ENCODE assay signal across 9 mouse cellular contexts in the genomic region with DNA sequence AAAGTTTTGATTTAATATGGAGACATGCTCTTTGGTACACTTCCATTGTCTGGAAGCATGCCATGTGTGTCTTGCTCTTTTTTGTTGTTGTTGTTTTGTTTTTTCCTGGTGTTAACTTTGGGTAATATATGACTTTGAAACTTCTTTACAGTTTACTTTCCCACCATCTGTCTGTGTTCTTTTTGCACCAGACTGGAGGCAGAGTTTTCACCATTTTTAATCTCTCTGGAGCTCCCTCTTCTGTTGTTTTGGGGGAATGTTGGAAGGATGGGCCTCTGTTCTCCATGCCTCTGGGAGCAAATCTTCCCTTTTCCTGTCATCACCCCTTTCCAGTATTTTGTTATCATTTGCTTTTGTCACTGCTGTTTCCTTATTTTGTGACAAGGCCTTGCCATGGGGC.
DNase-seq lines count a peak whose midpoint lies in the region; ATAC-seq and TF ChIP-seq lines count a peak whose summit lies in the region.
"Had no signal": no experiment of that assay in that cellular context is flagged by ENCODE, and none has a peak within 500 bp of the region (broad histone marks: within the 10 kb centered on the region; RNA-seq: fewer than 3 reads in every experiment).

No protein-coding gene starts in this region.

- POLR2A ChIA-PET in Patski (lab: Charles Lee), result interaction anchor here (1.1 kb wide), 1 partner anchor 148 kb away, joined by 6 read pairs; no protein-coding TSS in a partner anchor

- no peaks in the 10 kb centered on the region for H3K36me3 ChIP-seq in heart, adult 2 months (ENCODE audit: control insufficient read depth, insufficient read depth, low read length)
- H3K36me3 ChIP-seq in CH12.LX (replicated peaks in 1 of 2; ENCODE audit: control insufficient read depth in 1 of 2, insufficient read depth in 1 of 2, low read length in 1 of 2), result no peaks in the 10 kb centered on the region
- H3K36me3 ChIP-seq: embryonic facial prominence, embryonic 13.5 days; neural tube, embryonic 12.5 days had no signal

- in situ Hi-C loops in CH12.LX (cut with MboI; ENCODE audit: low pct_ligation_motif_present, low pct_unique_long_range_greater_than_20kb, low sequenced_read_pairs) (no loop called here), Patski (cut with MboI; ENCODE audit: low pct_unique_long_range_greater_than_20kb) (no loop called here)

- no peak for TF ChIP-seq EP300 in heart, adult 2 months (IDR thresholded peaks at IDR 0.05; ENCODE audit: insufficient read depth, low read depth, low read length)
- TF ChIP-seq EP300 in CH12.LX (IDR thresholded peaks at IDR 0.05; ENCODE audit: low read length), result no peak

- no peak overlapping the region for H3K27ac ChIP-seq in heart, adult 2 months
- no peak overlapping the region for H3K27ac ChIP-seq in CH12.LX (ENCODE audit: insufficient read depth, low read depth)
- H3K27ac ChIP-seq: embryonic facial prominence, embryonic 13.5 days; neural tube, embryonic 12.5 days had no signal

- no peaks in the 10 kb centered on the region for H3K79me2 ChIP-seq in heart, adult 2 months (replicated peaks; ENCODE audit: control insufficient read depth, insufficient read depth, low read length)
- H3K79me2 ChIP-seq in CH12.LX (replicated peaks; ENCODE audit: control insufficient read depth, extremely low read depth, insufficient read depth, poor library complexity, severe bottlenecking), result no peaks in the 10 kb centered on the region

- TF ChIP-seq RAD21 in CH12.LX (IDR thresholded peaks at IDR 0.05; ENCODE audit: low read depth, low read length), result peak; percentile 8

- no peak for DNase-seq in heart, adult 2 months
- DNase-seq in heart, postnatal 25 days (ENCODE audit: low spot score), result no peak
- DNase-seq in left cerebral cortex, postnatal 14 days (ENCODE audit: low spot score in 2 of 2), result peak; percentile 25 to 33
- no peak for DNase-seq in left cerebral cortex, postnatal 36 days (ENCODE audit: low spot score in 2 of 2)
- DNase-seq in CH12.LX (ENCODE audit: extremely low read depth), result no peak
- no peak for DNase-seq in Patski (ENCODE audit: low read depth, low spot score)

- dilution Hi-C loops in CH12.LX (cut with MboI; ENCODE audit: extremely low pct_ligation_motif_present, extremely low pct_unique_long_range_greater_than_20kb, low sequenced_read_pairs), result no loop called here

- no peaks in the 10 kb centered on the region for H3K4me1 ChIP-seq in heart, adult 2 months (ENCODE audit: control insufficient read depth, insufficient read depth, low read length)
- H3K4me1 ChIP-seq in CH12.LX (ENCODE audit: control insufficient read depth in 1 of 2, insufficient read depth in 2 of 2), result peaks cover 4 to 31% of the 10 kb centered on the region in 2 experiments; a peak in 3 of 4 replicates
- H3K4me1 ChIP-seq: embryonic facial prominence, embryonic 13.5 days; neural tube, embryonic 12.5 days had no signal

- ATAC-seq in Patski, result no peak
- no peak for ATAC-seq in erythroid progenitor cell, adult 5-6 weeks (replicated peaks; ENCODE audit: low FRiP score, poor library complexity, severe bottlenecking)

- CTCF ChIA-PET in Patski (lab: Charles Lee), result no interaction called here

- no peak overlapping the region for H3K9ac ChIP-seq in heart, adult 2 months (ENCODE audit: low read depth, low read length)
- no peak overlapping the region for H3K9ac ChIP-seq in CH12.LX (ENCODE audit: insufficient read depth, low read depth)
- H3K9ac ChIP-seq: embryonic facial prominence, embryonic 13.5 days; neural tube, embryonic 12.5 days had no signal

- intact Hi-C loops in heart, adult 2 months (cut with DNase I), result no loop called here
- intact Hi-C loops in heart, postnatal 25 days (cut with DNase I), result no loop called here
- intact Hi-C loops in left cerebral cortex, postnatal 14 days (cut with DNase I), result no loop called here
- intact Hi-C loops in left cerebral cortex, postnatal 36 days (cut with DNase I), result no loop called here

- TF ChIP-seq POLR2A in heart, adult 2 months (IDR thresholded peaks at IDR 0.05; ENCODE audit: insufficient read depth, low read depth, low read length), result no peak
- no peak for TF ChIP-seq POLR2A in CH12.LX (IDR thresholded peaks at IDR 0.05; ENCODE audit: low read depth, low read length)

- H3K4me3 ChIP-seq in heart, adult 2 months, result no peak overlapping the region
- H3K4me3 ChIP-seq in CH12.LX (replicated peaks in 1 of 3; ENCODE audit: low read depth in 2 of 3, low read length in 2 of 3, poor library complexity in 1 of 3), result no peak overlapping the region
- H3K4me3 ChIP-seq: embryonic facial prominence, embryonic 13.5 days; neural tube, embryonic 12.5 days had no signal

- no peak overlapping the region for H3K4me2 ChIP-seq in CH12.LX (ENCODE audit: insufficient read depth, low read depth, poor library complexity, severe bottlenecking)
- H3K4me2 ChIP-seq: embryonic facial prominence, embryonic 13.5 days; neural tube, embryonic 12.5 days had no signal

- H3K9me3 ChIP-seq in CH12.LX (replicated peaks; ENCODE audit: low read length), result peaks cover 2% of the 10 kb centered on the region
- H3K9me3 ChIP-seq: embryonic facial prominence, embryonic 13.5 days; neural tube, embryonic 12.5 days had no signal

- no peaks in the 10 kb centered on the region for H3K27me3 ChIP-seq in heart, adult 2 months (ENCODE audit: control insufficient read depth, insufficient read depth, low read length)
- no peaks in the 10 kb centered on the region for H3K27me3 ChIP-seq in CH12.LX (replicated peaks)
- no peaks in the 10 kb centered on the region for H3K27me3 ChIP-seq in Patski
- H3K27me3 ChIP-seq: embryonic facial prominence, embryonic 13.5 days; neural tube, embryonic 12.5 days had no signal

- peak; percentile 64 for TF ChIP-seq CTCF in heart, adult 2 months (IDR thresholded peaks at IDR 0.05)
- peak in 1 of 2 experiments; percentile 24; a peak in 1 of 4 replicates for TF ChIP-seq CTCF in CH12.LX (conservative IDR thresholded peaks at IDR 0.05 in 1 of 2, IDR thresholded peaks at IDR 0.05 in 1 of 2; ENCODE audit: low read depth in 2 of 2, low read length in 2 of 2)
- TF ChIP-seq CTCF in Patski (IDR thresholded peaks at IDR 0.05), result peak; percentile 58

TF ChIP-seq in CH12.LX, 34 proteins besides CTCF, POLR2A, EP300 and RAD21:
- TF ChIP-seq MEF2A (IDR thresholded peaks at IDR 0.05; ENCODE audit: borderline replicate concordance, low read depth, low read length) (no peak), ELF1 (IDR thresholded peaks at IDR 0.05; ENCODE audit: low read depth, low read length) (no peak), SIN3A (IDR thresholded peaks at IDR 0.05; ENCODE audit: low read length) (no peak), IRF4 (IDR thresholded peaks at IDR 0.05; ENCODE audit: low read depth, low read length) (no peak), NRF1 (IDR thresholded peaks at IDR 0.05; ENCODE audit: low read depth, low read length) (no peak), E2F4 (IDR thresholded peaks at IDR 0.05; ENCODE audit: insufficient replicate concordance, low read depth, low read length) (no peak), CHD1 (IDR thresholded peaks at IDR 0.05; ENCODE audit: low read depth, low read length) (no peak), NELFE (IDR thresholded peaks at IDR 0.05; ENCODE audit: low read depth, low read length) (no peak), RCOR1 (conservative IDR thresholded peaks at IDR 0.05; ENCODE audit: low read depth, low read length) (no peak), ZC3H11A (IDR thresholded peaks at IDR 0.05; ENCODE audit: low read depth, low read length) (no peak), UBTF (IDR thresholded peaks at IDR 0.05; ENCODE audit: low read depth, low read length) (no peak), PAX5 (IDR thresholded peaks at IDR 0.05; ENCODE audit: low read length) (no peak), MAZ (IDR thresholded peaks at IDR 0.05; ENCODE audit: low read depth, low read length) (no peak), USF2 (conservative IDR thresholded peaks at IDR 0.05; ENCODE audit: low read depth, low read length) (no peak), MAX (IDR thresholded peaks at IDR 0.05; ENCODE audit: low read length) (no peak), SMC3 (IDR thresholded peaks at IDR 0.05; ENCODE audit: low read depth, low read length) (no peak), MXI1 (IDR thresholded peaks at IDR 0.05; ENCODE audit: low read depth, low read length) (no peak)

Comparison
In these comparisons a context has a peak if more than half of its experiments do, and no peak if none do; other contexts are left out.
1. DNase-seq: peak in left cerebral cortex, postnatal 14 days (2 of 2); none in heart, adult 2 months (0 of 2), heart, postnatal 25 days (single experiment), left cerebral cortex, postnatal 36 days (0 of 2), CH12.LX (single experiment) and Patski (single experiment).